Mouse (Mus musculus): Measurements from ENCODE around the gene Specc1l. TPM values are rescaled to one million over a fixed set of nuclear protein-coding genes. Genes with fewer than 3 reads are reported as not detected.
"Not testable (repeated sequence)": the region's sequence is repeated elsewhere in the genome, so short reads cannot be mapped to it uniquely, and the experiment has no call there.

Specc1l gene
- polyA plus RNA-seq, 1 experiment from 2014 or later = 30.9 TPM

DNA sequence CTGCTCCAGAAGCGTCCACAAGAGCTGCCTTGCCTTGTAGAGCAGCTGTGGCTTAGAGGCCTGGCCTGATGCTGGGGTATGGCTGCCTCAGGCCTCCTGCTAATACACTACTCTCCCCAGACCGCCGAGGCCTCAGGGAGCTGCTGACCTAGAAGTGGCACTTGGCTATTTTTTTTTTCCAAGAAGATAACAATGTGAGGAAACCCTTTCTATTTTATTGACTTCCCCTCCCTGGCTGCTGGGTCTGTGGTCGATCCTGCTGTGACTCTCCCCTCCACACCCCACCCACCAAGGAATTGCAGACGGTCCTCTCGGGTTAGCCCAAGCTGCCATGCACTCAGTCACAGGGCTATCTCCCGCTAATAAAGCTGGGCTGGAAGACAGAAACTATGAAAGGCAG, 122.3 kb downstream of the Specc1l start:
- Histone ChIP-seq H3K4me2 (ENCODE audit: low read length) (no peak overlapping the region), H3K27ac (ENCODE audit: low read length) (no peak overlapping the region), H3K36me3 (ENCODE audit: control insufficient read depth, insufficient read depth, low read length) (no peaks in the 10 kb centered on the region), H3K4me3 (ENCODE audit: low read depth, low read length) (no peak overlapping the region), H3K4me1 (ENCODE audit: control insufficient read depth, insufficient read depth, low read length) (no peaks in the 10 kb centered on the region), H3K9ac (ENCODE audit: low read depth, low read length) (no peak overlapping the region), H3K9me3 (replicated peaks; ENCODE audit: control insufficient read depth, low read length, poor library complexity, severe bottlenecking) (no peaks in the 10 kb centered on the region), H3K27me3 (ENCODE audit: control insufficient read depth, insufficient read depth, low read depth, low read length) (no peaks in the 10 kb centered on the region)
- 79% methylated on average over 7 of the region's 7 CpGs for WGBS
- ATAC-seq = no peak

DNA sequence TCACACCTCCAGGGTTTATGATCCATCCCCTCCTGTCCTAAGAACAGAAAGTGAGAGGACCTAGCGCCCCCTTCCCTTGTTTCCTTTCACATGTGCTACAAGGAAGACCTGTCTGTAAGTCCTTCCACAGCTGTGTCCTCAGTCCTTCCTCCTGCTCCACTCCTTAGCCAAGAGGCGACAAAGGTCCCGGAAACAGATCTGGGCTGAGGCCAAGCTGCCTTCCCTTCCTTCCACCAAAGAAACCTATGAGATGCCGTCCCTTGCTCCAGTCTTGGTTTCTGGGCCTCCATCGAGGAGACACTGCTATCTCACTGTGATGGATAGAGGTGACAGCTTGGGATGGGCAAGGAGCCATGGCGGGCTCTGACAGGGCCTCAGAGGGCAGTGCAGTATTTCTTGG, 123.2 kb downstream of the Specc1l start:
- H3K27me3 ChIP-seq (ENCODE audit: control insufficient read depth, insufficient read depth, low read depth, low read length) = no peaks in the 10 kb centered on the region

DNA sequence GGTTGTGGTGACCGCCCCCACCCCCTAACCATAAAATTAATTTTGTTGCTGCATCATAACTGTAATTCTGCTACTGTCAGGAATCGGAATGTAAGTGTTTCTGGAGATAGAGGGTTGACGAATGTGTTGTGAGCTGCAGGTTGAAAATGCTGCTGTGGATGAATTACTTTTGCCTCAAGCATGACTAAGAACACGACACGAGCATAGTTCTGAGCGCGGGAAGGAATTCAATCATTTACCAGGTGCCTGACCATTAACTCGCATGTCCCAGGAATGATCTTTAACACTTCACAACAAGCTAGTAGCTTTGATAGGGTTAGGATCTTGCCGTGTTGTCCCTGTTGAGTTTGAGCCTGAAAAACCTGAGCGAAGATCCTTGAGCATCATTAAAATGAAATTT, 125.4 kb downstream of the Specc1l start:
- Histone ChIP-seq H3K9ac (ENCODE audit: low read depth, low read length) (no peak overlapping the region), H3K4me3 (ENCODE audit: low read depth, low read length) (no peak overlapping the region), H3K9me3 (replicated peaks; ENCODE audit: control insufficient read depth, low read length, poor library complexity, severe bottlenecking) (no peaks in the 10 kb centered on the region), H3K27me3 (ENCODE audit: control insufficient read depth, insufficient read depth, low read depth, low read length) (no peaks in the 10 kb centered on the region), H3K4me2 (ENCODE audit: low read length) (no peak overlapping the region), H3K4me1 (ENCODE audit: control insufficient read depth, insufficient read depth, low read length) (no peaks in the 10 kb centered on the region), H3K27ac (ENCODE audit: low read length) (no peak overlapping the region), H3K36me3 (ENCODE audit: control insufficient read depth, insufficient read depth, low read length) (no peaks in the 10 kb centered on the region)
- ATAC-seq = no peak
- 81% methylated on average over 10 of the region's 10 CpGs for WGBS

More for the DNA sequence above, 123.2 kb downstream of the Specc1l start:
- Histone ChIP-seq H3K4me3 (ENCODE audit: low read depth, low read length) (no peak overlapping the region), H3K9ac (ENCODE audit: low read depth, low read length) (no peak overlapping the region), H3K4me2 (ENCODE audit: low read length) (no peak overlapping the region), H3K4me1 (ENCODE audit: control insufficient read depth, insufficient read depth, low read length) (no peaks in the 10 kb centered on the region), H3K36me3 (ENCODE audit: control insufficient read depth, insufficient read depth, low read length) (no peaks in the 10 kb centered on the region), H3K9me3 (replicated peaks; ENCODE audit: control insufficient read depth, low read length, poor library complexity, severe bottlenecking) (no peaks in the 10 kb centered on the region), H3K27ac (ENCODE audit: low read length) (no peak overlapping the region)
- no peak for ATAC-seq
- WGBS = 93% methylated on average over 6 of the region's 6 CpGs

DNA sequence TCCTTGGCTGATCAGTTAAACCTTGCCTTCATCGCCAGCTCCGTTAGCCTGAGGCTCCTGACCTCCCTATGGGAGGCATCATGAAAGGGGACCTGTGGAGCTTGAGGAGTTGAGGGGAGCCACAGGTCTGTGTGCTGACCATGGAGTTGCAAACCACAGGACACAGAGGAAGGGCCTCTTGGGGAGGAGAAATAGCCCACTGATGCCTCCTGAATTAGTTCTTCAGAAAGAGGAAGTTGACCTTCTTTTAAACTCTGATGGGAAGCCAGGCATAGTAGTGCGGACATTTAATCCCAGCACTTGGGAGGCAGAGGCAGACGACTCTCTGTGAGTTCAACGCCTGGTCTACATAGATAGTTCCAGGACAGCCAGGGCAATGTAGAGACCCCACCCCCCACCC, 127.0 kb downstream of the Specc1l start:
- Histone ChIP-seq H3K27me3 (ENCODE audit: control insufficient read depth, insufficient read depth, low read depth, low read length) (no peaks in the 10 kb centered on the region), H3K36me3 (ENCODE audit: control insufficient read depth, insufficient read depth, low read length) (no peaks in the 10 kb centered on the region), H3K9me3 (replicated peaks; ENCODE audit: control insufficient read depth, low read length, poor library complexity, severe bottlenecking) (no peaks in the 10 kb centered on the region), H3K4me3 (ENCODE audit: low read depth, low read length) (no peak overlapping the region), H3K27ac (ENCODE audit: low read length) (no peak overlapping the region), H3K4me1 (ENCODE audit: control insufficient read depth, insufficient read depth, low read length) (no peaks in the 10 kb centered on the region), H3K4me2 (ENCODE audit: low read length) (no peak overlapping the region), H3K9ac (ENCODE audit: low read depth, low read length) (no peak overlapping the region)
- ATAC-seq = no peak
- 88% methylated on average over 5 of the region's 5 CpGs for WGBS

DNA sequence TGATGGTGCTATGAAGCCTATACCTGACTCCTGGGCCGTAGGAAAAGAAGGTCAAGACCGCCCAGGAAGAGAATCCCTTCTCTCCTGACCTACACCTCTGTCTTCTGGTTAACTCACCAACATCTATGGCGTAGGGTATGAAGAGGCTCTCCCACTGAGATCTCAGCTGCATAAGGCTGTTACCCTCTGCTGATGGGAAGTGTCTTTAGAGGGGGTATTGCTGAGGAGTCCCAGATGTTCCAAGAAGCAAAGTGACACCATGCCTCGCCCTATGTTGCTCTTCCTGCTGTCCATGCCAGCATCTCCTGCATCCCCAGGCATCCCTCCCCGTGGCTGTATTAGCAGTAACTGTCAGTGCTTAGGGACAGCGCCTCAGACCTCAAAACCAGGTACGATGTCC, 127.5 kb downstream of the Specc1l start:
- WGBS = 89% methylated on average over 7 of the region's 7 CpGs

DNA sequence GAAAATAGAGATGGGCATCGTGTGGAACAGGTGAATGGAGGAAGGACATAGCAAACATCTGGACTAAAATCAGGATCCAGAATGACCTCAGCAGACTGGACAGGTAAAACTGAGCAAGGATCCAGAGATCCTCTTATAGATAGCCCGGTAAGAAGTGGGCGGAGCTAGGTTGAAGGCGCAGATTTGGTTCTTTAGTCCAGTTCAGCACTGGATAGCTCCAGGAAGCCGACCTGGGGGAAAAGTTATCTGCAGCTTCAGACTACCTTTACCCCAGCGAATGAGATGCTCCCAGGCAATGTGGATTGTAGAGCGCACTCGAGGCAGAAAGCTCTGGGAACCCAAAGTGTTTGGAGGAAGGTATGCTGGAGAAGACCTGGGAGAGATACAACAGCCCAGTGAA, 130.1 kb downstream of the Specc1l start:
- no peaks in the 10 kb centered on the region for H3K27me3 ChIP-seq (ENCODE audit: control insufficient read depth, insufficient read depth, low read depth, low read length)
- H3K9me3 ChIP-seq (replicated peaks; ENCODE audit: control insufficient read depth, low read length, poor library complexity, severe bottlenecking) = 0 out of 2 replicates have a peak, but pooled peaks cover 4% of the 10 kb centered on the region
- no peaks in the 10 kb centered on the region for H3K36me3 ChIP-seq (ENCODE audit: control insufficient read depth, insufficient read depth, low read length)
- no peak overlapping the region for H3K27ac ChIP-seq (ENCODE audit: low read length)
- WGBS = 42% methylated on average over 8 of the region's 8 CpGs
- no peaks in the 10 kb centered on the region for H3K4me1 ChIP-seq (ENCODE audit: control insufficient read depth, insufficient read depth, low read length)
- H3K4me2 ChIP-seq (ENCODE audit: low read length) = no peak overlapping the region
- no peak overlapping the region for H3K4me3 ChIP-seq (ENCODE audit: low read depth, low read length)
- no peak overlapping the region for H3K9ac ChIP-seq (ENCODE audit: low read depth, low read length)
- no peak for ATAC-seq

More for the DNA sequence above, 127.5 kb downstream of the Specc1l start:
- no peaks in the 10 kb centered on the region for H3K36me3 ChIP-seq (ENCODE audit: control insufficient read depth, insufficient read depth, low read length)
- no peaks in the 10 kb centered on the region for H3K9me3 ChIP-seq (replicated peaks; ENCODE audit: control insufficient read depth, low read length, poor library complexity, severe bottlenecking)
- H3K9ac ChIP-seq (ENCODE audit: low read depth, low read length) = no peak overlapping the region
- no peak overlapping the region for H3K4me2 ChIP-seq (ENCODE audit: low read length)
- H3K4me3 ChIP-seq (ENCODE audit: low read depth, low read length) = no peak overlapping the region
- no peaks in the 10 kb centered on the region for H3K27me3 ChIP-seq (ENCODE audit: control insufficient read depth, insufficient read depth, low read depth, low read length)
- H3K27ac ChIP-seq (ENCODE audit: low read length) = no peak overlapping the region
- no peaks in the 10 kb centered on the region for H3K4me1 ChIP-seq (ENCODE audit: control insufficient read depth, insufficient read depth, low read length)
- no peak for ATAC-seq

DNA sequence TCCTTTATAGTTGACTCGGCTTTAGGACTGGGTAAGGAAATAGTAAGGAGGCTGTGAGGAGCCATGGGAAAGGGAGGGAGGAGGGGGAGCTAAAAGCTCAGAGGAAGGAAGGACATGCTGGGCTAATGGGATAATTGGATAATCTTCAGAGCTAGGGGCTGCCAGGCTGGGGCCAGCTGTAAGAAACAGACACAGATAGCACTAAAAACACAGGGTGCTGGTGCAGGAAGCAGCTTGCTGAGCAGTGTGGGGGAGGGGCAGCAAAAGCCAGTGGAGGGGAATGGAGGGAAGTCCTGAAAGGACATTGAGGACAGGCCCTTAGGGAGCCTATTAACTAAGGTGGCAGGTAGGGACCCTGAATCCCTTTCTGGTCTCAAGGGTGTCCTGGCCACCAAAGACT, 132.7 kb downstream of the Specc1l start:
- not testable (repeated sequence) for H3K4me2 ChIP-seq (ENCODE audit: low read length); H3K9ac ChIP-seq (ENCODE audit: low read depth, low read length); H3K4me1 ChIP-seq (ENCODE audit: control insufficient read depth, insufficient read depth, low read length); H3K36me3 ChIP-seq (ENCODE audit: control insufficient read depth, insufficient read depth, low read length); H3K9me3 ChIP-seq (replicated peaks; ENCODE audit: control insufficient read depth, low read length, poor library complexity, severe bottlenecking); H3K27me3 ChIP-seq (ENCODE audit: control insufficient read depth, insufficient read depth, low read depth, low read length); ATAC-seq; H3K27ac ChIP-seq (ENCODE audit: low read length); H3K4me3 ChIP-seq (ENCODE audit: low read depth, low read length)
- WGBS = 55% methylated on average over 1 of the region's 1 CpGs

DNA sequence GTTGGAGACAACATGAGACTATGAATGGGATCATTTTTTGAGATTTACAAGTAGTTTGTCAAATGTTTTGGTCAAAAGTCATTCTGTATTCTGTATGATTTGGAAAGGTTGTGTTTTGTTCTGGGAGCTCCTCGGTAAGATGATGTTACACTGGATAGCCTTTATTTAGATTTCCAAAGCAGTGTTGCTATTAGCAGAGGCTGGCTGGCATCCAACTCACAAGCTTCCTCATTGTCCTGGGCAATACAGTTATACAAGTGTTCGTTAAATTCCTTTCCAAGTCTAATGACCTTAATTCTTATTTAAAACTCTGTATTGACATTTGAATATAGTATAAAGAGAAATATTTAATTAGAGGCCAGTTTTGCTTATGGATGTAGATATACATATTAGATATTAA, 133.4 kb downstream of the Specc1l start:
- Histone ChIP-seq H3K4me1 (ENCODE audit: control insufficient read depth, insufficient read depth, low read length) (no peaks in the 10 kb centered on the region), H3K9me3 (replicated peaks; ENCODE audit: control insufficient read depth, low read length, poor library complexity, severe bottlenecking) (0 out of 2 replicates have a peak, but pooled peaks cover 4% of the 10 kb centered on the region), H3K4me2 (ENCODE audit: low read length) (no peak overlapping the region), H3K27ac (ENCODE audit: low read length) (no peak overlapping the region), H3K36me3 (ENCODE audit: control insufficient read depth, insufficient read depth, low read length) (no peaks in the 10 kb centered on the region), H3K4me3 (ENCODE audit: low read depth, low read length) (no peak overlapping the region), H3K9ac (ENCODE audit: low read depth, low read length) (no peak overlapping the region), H3K27me3 (ENCODE audit: control insufficient read depth, insufficient read depth, low read depth, low read length) (no peaks in the 10 kb centered on the region)
- WGBS = 63% methylated on average over 2 of the region's 2 CpGs
- ATAC-seq = no peak

DNA sequence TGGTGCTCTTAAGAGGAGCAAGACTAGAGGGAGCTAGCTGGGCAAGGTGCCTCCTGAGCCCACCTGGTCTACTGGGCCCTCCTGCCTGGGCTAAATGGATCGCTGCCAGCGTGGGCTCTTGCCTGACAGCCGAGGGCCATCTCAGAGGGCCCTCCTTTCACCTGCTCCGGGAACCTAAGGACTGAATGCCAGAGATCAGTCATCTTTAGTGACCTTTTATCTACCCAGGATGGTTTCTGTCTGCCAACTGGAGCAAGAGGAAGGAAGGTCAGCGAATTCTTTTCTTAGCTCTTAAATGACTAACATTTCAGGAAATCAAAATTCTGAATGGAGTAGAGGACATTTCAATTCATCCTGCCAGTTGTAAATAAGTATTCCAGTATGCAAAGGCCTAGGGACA, 138.7 kb downstream of the Specc1l start:
- Histone ChIP-seq H3K9me3 (replicated peaks; ENCODE audit: control insufficient read depth, low read length, poor library complexity, severe bottlenecking) (0 out of 2 replicates have a peak, but pooled peaks cover 4% of the 10 kb centered on the region), H3K36me3 (ENCODE audit: control insufficient read depth, insufficient read depth, low read length) (no peaks in the 10 kb centered on the region), H3K4me1 (ENCODE audit: control insufficient read depth, insufficient read depth, low read length) (no peaks in the 10 kb centered on the region), H3K27me3 (ENCODE audit: control insufficient read depth, insufficient read depth, low read depth, low read length) (no peaks in the 10 kb centered on the region), H3K27ac (ENCODE audit: low read length) (no peak overlapping the region), H3K9ac (ENCODE audit: low read depth, low read length) (no peak overlapping the region), H3K4me2 (ENCODE audit: low read length) (no peak overlapping the region), H3K4me3 (ENCODE audit: low read depth, low read length) (no peak overlapping the region)
- no peak for ATAC-seq
- 88% methylated on average over 5 of the region's 5 CpGs for WGBS

DNA sequence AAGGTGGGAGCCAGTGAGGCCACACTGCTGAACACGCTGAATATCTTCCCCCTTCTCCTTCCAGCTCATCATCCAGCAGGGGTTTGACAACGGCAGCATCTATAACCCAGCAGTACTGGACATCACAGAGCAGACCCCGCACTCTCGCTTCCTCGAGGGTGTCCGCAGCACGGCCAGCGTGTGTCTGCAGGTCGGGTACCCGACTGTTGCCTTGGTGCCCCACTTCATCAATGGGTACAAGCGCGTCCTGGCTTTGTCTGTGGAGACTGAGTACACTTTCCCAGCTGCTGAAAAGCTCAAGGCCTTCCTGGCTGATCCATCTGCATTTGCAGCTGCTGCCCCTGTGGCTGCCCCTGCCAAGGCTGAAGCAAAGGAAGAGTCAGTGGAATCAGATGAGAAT, 140.7 kb downstream of the Specc1l start:
- no peaks in the 10 kb centered on the region for H3K4me1 ChIP-seq (ENCODE audit: control insufficient read depth, insufficient read depth, low read length)
- WGBS = 98% methylated on average over 12 of the region's 12 CpGs
- no peak overlapping the region for H3K4me3 ChIP-seq (ENCODE audit: low read depth, low read length)
- no peaks in the 10 kb centered on the region for H3K27me3 ChIP-seq (ENCODE audit: control insufficient read depth, insufficient read depth, low read depth, low read length)
- no peaks in the 10 kb centered on the region for H3K9me3 ChIP-seq (replicated peaks; ENCODE audit: control insufficient read depth, low read length, poor library complexity, severe bottlenecking)
- H3K27ac ChIP-seq (ENCODE audit: low read length) = no peak overlapping the region
- no peak overlapping the region for H3K4me2 ChIP-seq (ENCODE audit: low read length)
- no peaks in the 10 kb centered on the region for H3K36me3 ChIP-seq (ENCODE audit: control insufficient read depth, insufficient read depth, low read length)
- H3K9ac ChIP-seq (ENCODE audit: low read depth, low read length) = no peak overlapping the region
- ATAC-seq = no peak

Measured in midbrain, embryonic 16.5 days (tissue).